Mouse (Mus musculus) liver, adult 2 months (tissue): ENCODE results near the gene Slc25a30. TPM values are rescaled to one million over a fixed set of nuclear protein-coding genes. Genes with fewer than 3 reads are reported as not detected.
"Not testable (repeated sequence)": the region's sequence is repeated elsewhere in the genome, so short reads cannot be mapped to it uniquely, and the experiment has no call there.

Experiments used
- DNase-seq: peaks from one replicate; pipeline ENCODE4 v3.0.0-alpha.2; 2011; ENCODE audit warnings: low read depth, low spot score; ENCODE audit errors: extremely low read depth
- H3K27ac ChIP-seq: fragments of 200-500 bp; replicated peaks from 2 replicates; pipeline ENCODE4 v1.5.1; 2012; ENCODE audit warnings: low read depth, mild to moderate bottlenecking, control low read depth, inconsistent platforms, low read length; ENCODE audit not compliant: insufficient read depth
- H3K27me3 ChIP-seq: fragments of 200-500 bp; 2 replicates; pipeline ENCODE4 v1.6.1; 2012; ENCODE audit warnings: mild to moderate bottlenecking, moderate library complexity, low read length, inconsistent platforms; ENCODE audit not compliant: control insufficient read depth, insufficient read depth
- H3K36me3 ChIP-seq: fragments of 200-500 bp; 2 replicates; pipeline ENCODE4 v1.6.1; 2012; ENCODE audit warnings: low read length, inconsistent platforms; ENCODE audit not compliant: control insufficient read depth, insufficient read depth
- H3K4me1 ChIP-seq: fragments of 200-500 bp; 2 replicates; pipeline ENCODE4 v1.6.1; 2011; ENCODE audit warnings: low read length; ENCODE audit not compliant: control insufficient read depth, insufficient read depth
- H3K4me3 ChIP-seq: fragments of 200-500 bp; 2 replicates; pipeline ENCODE4 v1.5.1; 2011; ENCODE audit warnings: low read depth, mild to moderate bottlenecking, control low read depth, low read length, moderate library complexity; ENCODE audit not compliant: insufficient read depth
- H3K79me2 ChIP-seq: fragments of 200-500 bp; 2 replicates; pipeline ENCODE4 v1.6.1; 2012; ENCODE audit warnings: inconsistent platforms, mild to moderate bottlenecking, low read length, moderate library complexity; ENCODE audit not compliant: control insufficient read depth, insufficient read depth
- H3K9ac ChIP-seq: fragments of 200-500 bp; 2 replicates; pipeline ENCODE4 v1.6.1; 2012; ENCODE audit warnings: low read depth, mild to moderate bottlenecking, control low read depth, inconsistent platforms, low read length
- CTCF ChIP-seq: fragments of 200-500 bp; IDR thresholded peaks from 2 replicates; pipeline ENCODE4 v1.5.1; 2011; ENCODE audit warnings: low read depth, low read length, control low read depth
- POLR2A ChIP-seq: fragments of 200-500 bp; IDR thresholded peaks from 2 replicates; pipeline ENCODE4 v1.6.1; 2011; ENCODE audit warnings: low read length, control low read depth; ENCODE audit not compliant: insufficient read depth; ENCODE audit errors: extremely low read depth
- WGBS: fragments of 180-500 bp; shearing (Covaris S2); methylation state at CpG from one replicate; pipeline ENCODE4 v1.1.7; 2018; 5-methylcytosine and 5-hydroxymethylcytosine counted together
- polyA plus RNA-seq: library from polyadenylated mRNA; depleted of rRNA; stranded (reverse); fragments of >200 nt; gene quantifications from 2 replicates; pipeline ENCODE4 v1.2.3, GENCODE M21; 2012
- total RNA-seq: library from RNA; depleted of rRNA; stranded (reverse); fragments of >200 nt; gene quantifications from 2 replicates; pipeline ENCODE4 v1.2.3, GENCODE M21; 2014

The Slc25a30 gene
- total and polyA plus RNA-seq, 2 experiments: 14.8 to 17.4 TPM

DNA sequence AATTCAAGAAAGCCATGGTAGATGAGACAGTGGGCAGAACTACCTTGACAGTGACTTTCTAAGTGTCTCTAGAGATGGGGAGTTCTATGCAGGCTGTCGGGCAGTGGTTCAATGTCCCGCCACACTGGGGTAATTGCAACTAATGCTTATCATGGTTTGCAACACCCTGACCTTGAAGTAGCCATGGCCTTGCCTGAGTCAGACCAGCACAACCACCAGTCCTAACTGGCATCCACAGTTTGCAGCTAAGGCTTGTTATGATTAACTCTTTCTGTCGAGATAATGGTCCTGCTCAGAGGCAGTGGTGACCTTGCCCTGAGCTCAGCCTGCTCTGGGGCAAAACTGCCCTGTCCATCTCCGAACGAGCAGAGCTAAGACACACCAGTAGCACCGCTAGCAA, 2.5 kb upstream of the Slc25a30 start:
- Histone ChIP-seq H3K9ac (no peak overlapping the region), H3K27ac (no peak overlapping the region), H3K36me3 (no peaks in the 10 kb centered on the region), H3K4me3 (no peak overlapping the region), H3K79me2 (peaks cover 6% of the 10 kb centered on the region; the same call in 1 of the 2 replicates), H3K4me1 (peaks cover 27% of the 10 kb centered on the region), H3K27me3 (no peaks in the 10 kb centered on the region)
- TF ChIP-seq POLR2A: no peak
- no peak for TF ChIP-seq CTCF
- no peak for DNase-seq
- 74% methylated on average over 6 of the region's 6 CpGs for WGBS

DNA sequence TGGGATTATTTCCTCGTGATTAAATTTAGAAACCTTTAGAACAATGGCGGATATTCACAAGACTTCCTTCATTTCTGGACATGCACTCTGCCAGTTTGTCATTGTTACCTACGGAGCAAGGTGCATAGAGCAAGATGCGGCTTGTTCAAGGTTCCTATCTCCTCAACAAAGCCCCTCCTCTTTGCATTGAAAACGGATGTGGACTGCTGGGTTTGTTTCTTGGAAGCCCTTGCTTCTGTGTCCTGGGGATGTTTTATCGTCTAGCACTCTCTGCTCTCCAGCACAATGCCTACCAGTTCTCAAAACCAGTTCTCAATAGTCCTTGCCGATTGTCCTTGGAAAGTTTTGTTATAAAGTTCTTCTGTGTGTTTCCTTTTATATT, 948 bp upstream of the Slc25a30 start:
- no peak overlapping the region for H3K4me3 ChIP-seq
- peak overlapping the region; percentile 19; the same call in 1 of the 2 replicates for H3K9ac ChIP-seq
- peak overlapping the region; percentile 30; the same call in 1 of the 2 replicates for H3K27ac ChIP-seq
- TF ChIP-seq CTCF (no peak), POLR2A (no peak)
- WGBS: 47% methylated on average over 7 of the region's 7 CpGs
- DNase-seq: no peak
- peaks cover 4% of the 10 kb centered on the region; the same call in 1 of the 2 replicates for H3K36me3 ChIP-seq
- peaks cover 6% of the 10 kb centered on the region; the same call in 1 of the 2 replicates for H3K79me2 ChIP-seq
- peaks cover 16% of the 10 kb centered on the region for H3K4me1 ChIP-seq
- H3K27me3 ChIP-seq: no peaks in the 10 kb centered on the region

DNA sequence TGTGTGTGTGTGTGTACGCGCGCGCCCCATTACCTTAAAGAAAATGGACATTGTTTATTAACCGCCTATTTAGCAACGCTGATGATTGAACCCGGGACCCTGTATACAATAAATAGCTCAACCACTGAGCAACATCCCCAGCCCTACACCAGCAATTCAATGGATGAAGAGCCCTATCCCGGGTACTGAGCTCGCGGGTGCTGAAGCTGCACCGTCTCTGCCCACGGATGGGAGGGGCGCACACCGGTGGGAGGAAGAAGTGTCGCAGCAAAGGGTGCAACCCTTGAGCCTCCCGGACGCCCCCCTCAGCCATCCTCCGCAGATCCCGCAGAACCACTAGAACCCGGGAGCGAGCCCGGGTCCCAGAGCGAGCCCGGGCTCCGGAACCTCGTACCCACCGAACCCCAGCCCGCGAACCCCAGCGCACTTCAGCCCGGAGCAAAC, 391 bp downstream of the Slc25a30 start:
- Histone ChIP-seq H3K36me3 (peaks cover 15% of the 10 kb centered on the region; the same call in 1 of the 2 replicates), H3K4me1 (peaks cover 7% of the 10 kb centered on the region), H3K9ac (peak overlapping the region; percentile 84), H3K4me3 (peak overlapping the region; percentile 87), H3K27ac (peak overlapping the region; percentile 53), H3K79me2 (peaks cover 6% of the 10 kb centered on the region; the same call in 1 of the 2 replicates), H3K27me3 (no peaks in the 10 kb centered on the region)
- 1% methylated on average over 31 of the region's 31 CpGs for WGBS
- DNase-seq: no peak
- TF ChIP-seq POLR2A (no peak), CTCF (no peak)

DNA sequence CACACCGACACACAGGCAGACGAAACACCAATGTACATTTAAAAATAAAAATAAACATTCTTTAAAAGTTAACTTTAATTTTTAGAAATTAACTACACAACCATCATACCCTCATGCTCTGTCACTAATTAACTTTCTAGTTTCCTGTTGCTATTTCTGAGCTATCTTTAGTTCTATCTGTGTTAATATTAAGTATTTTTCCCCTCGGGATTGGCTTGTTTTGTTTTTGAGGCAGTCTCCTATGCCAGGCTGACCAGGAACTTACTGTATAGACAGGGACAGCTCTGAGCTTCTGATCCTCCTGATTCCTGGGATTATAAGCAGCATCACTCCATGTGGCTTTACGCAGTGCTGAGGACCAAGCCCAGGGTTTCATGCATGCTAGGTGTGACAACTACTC, 6.9 kb downstream of the Slc25a30 start:
- 70% methylated on average over 4 of the region's 4 CpGs for WGBS
- Histone ChIP-seq H3K36me3 (peaks cover 39% of the 10 kb centered on the region), H3K4me3 (no peak overlapping the region), H3K27me3 (no peaks in the 10 kb centered on the region), H3K79me2 (peaks cover 5% of the 10 kb centered on the region; the same call in 1 of the 2 replicates), H3K4me1 (peaks cover 11% of the 10 kb centered on the region), H3K27ac (no peak overlapping the region), H3K9ac (no peak overlapping the region)
- no peak for TF ChIP-seq POLR2A
- TF ChIP-seq CTCF: no peak
- no peak for DNase-seq

DNA sequence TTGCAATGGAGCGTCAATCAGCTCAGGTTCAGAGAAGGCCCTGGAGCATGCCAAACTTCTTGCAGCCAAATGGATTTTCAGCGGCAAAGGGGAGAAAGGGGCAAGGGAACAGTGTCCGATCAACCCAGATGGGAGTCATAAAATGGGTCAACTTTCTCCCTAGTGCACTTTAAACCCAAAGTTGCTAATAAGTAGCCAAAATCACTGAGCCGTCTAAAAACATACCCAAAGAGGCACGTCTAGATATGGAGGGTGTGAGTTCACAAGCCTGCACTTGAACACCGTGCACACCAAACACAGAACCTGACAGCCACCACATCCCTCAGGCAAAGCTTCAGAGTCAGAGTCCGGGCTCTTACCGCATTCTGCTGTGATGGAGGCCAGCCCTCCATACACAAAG, 10.2 kb downstream of the Slc25a30 start:
- Histone ChIP-seq H3K4me3 (no peak overlapping the region), H3K36me3 (peaks cover 52% of the 10 kb centered on the region), H3K27me3 (no peaks in the 10 kb centered on the region), H3K27ac (no peak overlapping the region), H3K79me2 (peaks cover 5% of the 10 kb centered on the region; the same call in 1 of the 2 replicates), H3K9ac (no peak overlapping the region), H3K4me1 (peaks cover 15% of the 10 kb centered on the region)
- no peak for TF ChIP-seq POLR2A
- TF ChIP-seq CTCF: no peak
- 47% methylated on average over 8 of the region's 8 CpGs for WGBS
- peak; percentile 79 for DNase-seq

DNA sequence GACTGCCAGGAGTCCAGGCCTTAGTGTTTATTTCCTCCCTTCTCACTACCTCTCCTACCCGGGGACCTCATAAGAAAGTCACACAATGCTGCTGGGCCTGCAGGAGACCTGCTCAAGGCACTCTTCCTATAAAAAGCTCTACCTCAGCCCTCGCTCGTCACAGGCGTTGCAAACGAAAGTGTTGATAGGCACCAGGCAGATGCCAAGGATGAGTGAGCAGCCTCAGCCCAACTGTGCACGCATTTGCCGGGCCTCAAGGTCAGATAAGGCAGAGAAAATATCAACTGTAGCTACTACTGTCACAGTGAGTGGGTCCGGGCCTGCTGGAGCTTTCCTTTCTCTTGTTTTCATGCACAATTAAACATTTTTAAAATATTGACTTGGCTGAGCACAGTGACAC, 13.4 kb downstream of the Slc25a30 start:
- H3K27me3 ChIP-seq: no peaks in the 10 kb centered on the region
- H3K4me1 ChIP-seq: peaks cover 18% of the 10 kb centered on the region
- H3K9ac ChIP-seq: no peak overlapping the region
- no peak overlapping the region for H3K4me3 ChIP-seq
- no peak for DNase-seq
- H3K27ac ChIP-seq: no peak overlapping the region
- H3K79me2 ChIP-seq: no peaks in the 10 kb centered on the region
- peaks cover 63% of the 10 kb centered on the region for H3K36me3 ChIP-seq
- 83% methylated on average over 8 of the region's 8 CpGs for WGBS
- TF ChIP-seq CTCF: no peak
- TF ChIP-seq POLR2A: no peak

DNA sequence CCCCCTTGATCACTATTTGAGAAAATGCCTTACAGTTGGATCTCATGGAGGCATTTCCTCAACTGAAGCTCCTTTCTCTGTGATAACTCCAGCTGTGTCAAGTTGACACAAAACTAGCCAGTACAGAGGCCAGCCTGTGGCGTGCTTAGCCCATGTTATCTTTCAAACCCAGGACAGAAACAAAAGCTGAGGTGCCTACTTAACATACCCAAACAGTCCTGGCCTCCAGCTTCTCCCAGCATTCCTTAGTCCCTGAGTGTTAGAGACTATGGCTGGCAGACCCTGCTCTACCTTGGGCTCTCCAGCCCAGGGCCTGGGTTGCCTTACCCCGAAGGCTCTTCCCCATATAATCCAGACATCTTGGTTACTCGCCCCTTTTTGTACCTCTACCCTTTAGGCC, 14.4 kb downstream of the Slc25a30 start:
- H3K27ac ChIP-seq, H3K27me3 ChIP-seq, H3K79me2 ChIP-seq, H3K4me3 ChIP-seq, H3K9ac ChIP-seq, DNase-seq: not testable (repeated sequence)
- Histone ChIP-seq H3K36me3 (peaks cover 72% of the 10 kb centered on the region), H3K4me1 (peaks cover 13% of the 10 kb centered on the region)
- WGBS: 71% methylated on average over 3 of the region's 3 CpGs
